Mouse (Mus musculus) lung, postnatal 0 days (tissue): ENCODE measurements around the gene Cmtm2a.
"Not testable (repeated sequence)": the region's sequence is repeated elsewhere in the genome, so short reads cannot be mapped to it uniquely, and the experiment has no call there.

ENCODE experiments used
- CTCF ChIP-seq: IDR thresholded peaks from 2 replicates; pipeline ENCODE4 v1.5.1; 2016; ENCODE audit warnings: antibody characterized with exemption, mild to moderate bottlenecking
- EP300 ChIP-seq: IDR thresholded peaks from 2 replicates; pipeline ENCODE4 v1.6.1; 2016; ENCODE audit warnings: antibody characterized with exemption, mild to moderate bottlenecking, control low read depth

- TF ChIP-seq EP300, CTCF: not testable (repeated sequence)
These were observed 15.4 kb upstream of the Cmtm2a start for GRCm38 (mm10) chr8:104308341-104308740.
